Mouse (Mus musculus) liver, postnatal 0 days (tissue): ENCODE data around the gene Defa31. TPM values are rescaled to one million over a fixed set of nuclear protein-coding genes. Genes with fewer than 3 reads are reported as not detected.
"Not testable (repeated sequence)": the region's sequence is repeated elsewhere in the genome, so short reads cannot be mapped to it uniquely, and the experiment has no call there.

ENCODE experiments used
- ATAC-seq: fragments of 200-750 bp; cut with Nextera tagmentation; 2 replicates; pipeline ENCODE4 v1.8.0; 2017; ENCODE audit warnings: mild to moderate bottlenecking, moderate library complexity
- DNase-seq: peaks from one replicate; pipeline ENCODE4 v3.0.0-alpha.2; 2016
- H3K27ac ChIP-seq: fragments of 300-500 bp; sonication (generic); 2 replicates; pipeline ENCODE4 v1.5.1; 2014; ENCODE audit warnings: antibody characterized with exemption, moderate library complexity, mild to moderate bottlenecking, low read depth
- H3K27me3 ChIP-seq: fragments of 300-500 bp; sonication (generic); 2 replicates; pipeline ENCODE4 v1.6.1; 2014; ENCODE audit warnings: low read length, control low read depth, mixed read lengths; ENCODE audit not compliant: insufficient read depth
- H3K36me3 ChIP-seq: fragments of 300-500 bp; sonication (generic); replicated peaks from 2 replicates; pipeline ENCODE4 v1.6.1; 2014; ENCODE audit warnings: mild to moderate bottlenecking, control low read depth, low read length, moderate library complexity, mixed read lengths; ENCODE audit not compliant: insufficient read depth
- H3K4me1 ChIP-seq: fragments of 300-500 bp; sonication (generic); 2 replicates; pipeline ENCODE4 v1.6.1; 2014; ENCODE audit warnings: antibody characterized with exemption, mild to moderate bottlenecking, control low read depth; ENCODE audit not compliant: insufficient read depth
- H3K4me2 ChIP-seq: fragments of 300-500 bp; sonication (generic); 2 replicates; pipeline ENCODE4 v1.6.1; 2014; ENCODE audit warnings: low read depth, mild to moderate bottlenecking, low read length, moderate library complexity, mixed read lengths
- H3K4me3 ChIP-seq: fragments of 300-500 bp; sonication (generic); 2 replicates; pipeline ENCODE4 v1.5.1; 2014; ENCODE audit warnings: low read depth, low read length
- H3K9ac ChIP-seq: fragments of 300-500 bp; sonication (generic); replicated peaks from 2 replicates; pipeline ENCODE4 v1.6.1; 2014; ENCODE audit warnings: mild to moderate bottlenecking, moderate library complexity
- H3K9me3 ChIP-seq: fragments of 300-500 bp; sonication (generic); 2 replicates; pipeline ENCODE4 v1.6.1; 2016; ENCODE audit warnings: mild to moderate bottlenecking, control low read depth, low read length, mixed read lengths
- WGBS: fragments of 180-500 bp; shearing (Covaris S2); extraction: QIAGEN DNeasy Blood & Tissue Kit; methylation state at CpG from one replicate; pipeline ENCODE4 v1.1.7; 2014; ENCODE audit not compliant: insufficient replicate concordance; 5-methylcytosine and 5-hydroxymethylcytosine counted together
- polyA plus RNA-seq: library from polyadenylated mRNA; unstranded; fragments of >200 nt; fragmentation: Nextera tagmentation; extraction: Ambion mirVana; gene quantifications from 2 replicates; pipeline ENCODE4 v1.2.1, GENCODE M21; 2015

The Defa31 gene
- polyA plus RNA-seq: not detected in 2 replicates

- H3K4me3 ChIP-seq, H3K4me1 ChIP-seq, ATAC-seq, DNase-seq, H3K4me2 ChIP-seq, H3K9ac ChIP-seq, H3K36me3 ChIP-seq, H3K27me3 ChIP-seq, H3K27ac ChIP-seq, H3K9me3 ChIP-seq: not testable (repeated sequence)
- WGBS: no CpG with 5 or more reads among the region's 1 CpGs
These were observed at the start of gene Defa31 for GRCm38 (mm10) chr8:21191314-21191713. TSS of gene Defa31 (plus strand) at chr8:21191614.

DNA sequence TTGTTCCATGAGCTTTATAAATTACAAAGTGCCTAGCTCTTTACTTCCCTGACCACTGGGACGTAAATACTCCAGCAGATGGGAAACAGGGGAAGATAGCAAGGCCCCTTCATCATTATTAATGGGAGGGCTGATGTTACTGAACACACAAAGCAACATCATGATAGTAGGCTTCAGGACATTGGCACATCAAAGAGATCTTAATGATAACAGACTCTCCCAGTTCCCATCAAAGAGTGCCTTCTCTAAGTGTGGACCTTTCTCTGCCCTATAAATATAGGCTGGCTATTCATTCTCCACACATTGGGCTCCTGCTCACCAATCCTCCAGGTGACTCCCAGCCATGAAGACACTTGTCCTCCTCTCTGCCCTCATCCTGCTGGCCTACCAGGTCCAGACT is 29.4 kb upstream of the Defa31 start, which contains the start of gene Defa22:
TSS of gene Defa22 (plus strand) at position 301 of the 400 bp plus-strand sequence.
- H3K4me3 ChIP-seq, H3K9me3 ChIP-seq, H3K36me3 ChIP-seq, H3K27me3 ChIP-seq, H3K27ac ChIP-seq, DNase-seq, H3K9ac ChIP-seq, H3K4me2 ChIP-seq, H3K4me1 ChIP-seq, ATAC-seq: not testable (repeated sequence)
- no CpG with 5 or more reads among the region's 1 CpGs for WGBS

GRCm38 (mm10) chr8:21201261-21201660 is 9.8 kb downstream of the Defa31 start, which contains the start of gene Gm15293:
TSS of gene Gm15293 (plus strand) at chr8:21201561.
- not testable (repeated sequence) for H3K4me1 ChIP-seq, H3K9ac ChIP-seq, H3K4me3 ChIP-seq, H3K27ac ChIP-seq, H3K9me3 ChIP-seq, H3K36me3 ChIP-seq, H3K27me3 ChIP-seq, ATAC-seq, H3K4me2 ChIP-seq, DNase-seq
- WGBS: no CpG with 5 or more reads among the region's 1 CpGs

Other genes starting within 250 kb of the Defa31 start
- not detected in 2 replicates for gene AY761185, start 246.9 kb upstream of the Defa31 start, polyA plus RNA-seq
- not detected in 2 replicates for gene Defa21, start 166.1 kb upstream of the Defa31 start, polyA plus RNA-seq
- gene Defa23, start 136.6 kb upstream of the Defa31 start, polyA plus RNA-seq: not detected in 2 replicates
- gene Defa35, start 126.6 kb upstream of the Defa31 start, polyA plus RNA-seq: not detected in 2 replicates
- not detected in 2 replicates for gene Defa25, start 107.2 kb upstream of the Defa31 start, polyA plus RNA-seq
- gene Gm14851, start 95.6 kb upstream of the Defa31 start, polyA plus RNA-seq: not detected in 2 replicates
- gene Defa30, start 57.0 kb upstream of the Defa31 start, polyA plus RNA-seq: not detected in 2 replicates
- not detected in 2 replicates for gene Defa22, start 29.3 kb upstream of the Defa31 start, polyA plus RNA-seq
- gene Gm15293, start 9.9 kb downstream of the Defa31 start, polyA plus RNA-seq: not detected in 2 replicates
- gene Gm15292, start 58.1 kb downstream of the Defa31 start, polyA plus RNA-seq: not detected in 2 replicates
- not detected in 2 replicates for gene Defa27, start 123.9 kb downstream of the Defa31 start, polyA plus RNA-seq
- not detected in 2 replicates for gene Defa29, start 135.4 kb downstream of the Defa31 start, polyA plus RNA-seq
- gene Defa2, start 186.9 kb downstream of the Defa31 start, polyA plus RNA-seq: not detected in 2 replicates
- not detected in 2 replicates for gene Defa33, start 200.2 kb downstream of the Defa31 start, polyA plus RNA-seq
- gene Defa36, start 235.8 kb downstream of the Defa31 start, polyA plus RNA-seq: not detected in 2 replicates